Mouse (Mus musculus): ENCODE data around the gene Gm21764. TPM values are rescaled to one million over a fixed set of nuclear protein-coding genes. Genes with fewer than 3 reads are reported as not detected.

Gm21764 gene
- polyA plus RNA-seq (2017; shearing (Covaris generic)), result not detected

DNA sequence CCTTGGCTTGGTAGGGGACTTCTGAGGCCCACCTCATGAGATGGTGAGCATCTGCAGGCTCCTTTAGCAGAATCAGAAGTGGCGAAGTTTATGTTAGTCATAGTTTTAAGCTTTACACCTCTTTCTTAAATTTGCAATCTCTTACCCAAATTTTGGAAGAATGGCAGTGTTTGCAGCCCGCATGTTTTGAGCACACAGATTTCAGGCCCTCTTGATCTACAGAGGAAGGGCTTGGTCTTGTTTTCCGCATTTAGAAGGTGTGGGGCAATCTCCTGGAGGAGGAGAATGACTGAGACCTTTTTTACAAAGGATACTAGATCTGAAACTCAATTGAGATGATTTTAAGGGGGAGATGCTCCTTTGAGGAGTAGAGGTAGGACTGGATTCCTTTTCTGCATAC lies at the start of gene Gm21764:
Gene Gm21764, minus strand, starts transcription at position 101 of the 400 bp plus-strand sequence.

GRCm38 (mm10) chrY:18088816-18089215 lies 27.2 kb upstream of the Gm21764 start, which contains the start of gene Ssty1:
Ssty1 (plus strand) TSS chrY:18089116.

Other genes with a start within 250 kb of the Gm21764 start
- not detected for gene Gm21904, start 215.5 kb downstream of the Gm21764 start, polyA plus RNA-seq (2017; shearing (Covaris generic))
- not detected for gene Gm20772, start 187.1 kb downstream of the Gm21764 start, polyA plus RNA-seq (2017; shearing (Covaris generic))
- not detected for gene Gm20831, start 187.1 kb downstream of the Gm21764 start, polyA plus RNA-seq (2017; shearing (Covaris generic))
- not detected for gene Srsy, start 124.5 kb downstream of the Gm21764 start, polyA plus RNA-seq (2017; shearing (Covaris generic))
- gene Ssty1, start 27.3 kb upstream of the Gm21764 start, polyA plus RNA-seq (2017; shearing (Covaris generic)), result not detected